Mouse (Mus musculus) forebrain, embryonic 16.5 days (tissue): ENCODE results near the gene Olfr360. TPM values are rescaled to one million over a fixed set of nuclear protein-coding genes. Genes with fewer than 3 reads are reported as not detected.
"Not testable (repeated sequence)": the region's sequence is repeated elsewhere in the genome, so short reads cannot be mapped to it uniquely, and the experiment has no call there.

Experiments
- ATAC-seq: fragments of 200-750 bp; cut with Nextera tagmentation; 2 replicates; pipeline ENCODE4 v1.8.0; 2017; ENCODE audit warnings: mild to moderate bottlenecking, moderate library complexity
- H3K27ac ChIP-seq: fragments of 300-500 bp; sonication (generic); 2 replicates; pipeline ENCODE4 v1.5.1; 2014; ENCODE audit warnings: low read length, control low read depth
- H3K27me3 ChIP-seq: fragments of 300-500 bp; sonication (generic); replicated peaks from 2 replicates; pipeline ENCODE4 v1.6.1; 2014; ENCODE audit warnings: low read length; ENCODE audit not compliant: control insufficient read depth, insufficient read depth
- H3K36me3 ChIP-seq: fragments of 300-500 bp; sonication (generic); 2 replicates; pipeline ENCODE4 v1.6.1; 2014; ENCODE audit not compliant: control insufficient read depth, insufficient read depth
- H3K4me1 ChIP-seq: fragments of 300-500 bp; sonication (generic); replicated peaks from 2 replicates; pipeline ENCODE4 v1.6.1; 2014; ENCODE audit warnings: low read length; ENCODE audit not compliant: control insufficient read depth, insufficient read depth
- H3K4me2 ChIP-seq: fragments of 300-500 bp; sonication (generic); 2 replicates; pipeline ENCODE4 v1.6.1; 2014; ENCODE audit warnings: mild to moderate bottlenecking, low read length, control low read depth
- H3K4me3 ChIP-seq: fragments of 300-500 bp; sonication (generic); replicated peaks from 2 replicates; pipeline ENCODE4 v1.5.1; 2014; ENCODE audit warnings: mild to moderate bottlenecking, low read length, control low read depth
- H3K9ac ChIP-seq: fragments of 300-500 bp; sonication (generic); replicated peaks from 2 replicates; pipeline ENCODE4 v1.6.1; 2014; ENCODE audit warnings: low read depth, low read length, control low read depth
- H3K9me3 ChIP-seq: fragments of 300-500 bp; sonication (generic); 2 replicates; pipeline ENCODE4 v1.6.1; 2016; ENCODE audit warnings: low read length; ENCODE audit not compliant: control insufficient read depth
- WGBS: fragments of 180-500 bp; shearing (Covaris S2); extraction: QIAGEN DNeasy Blood & Tissue Kit; methylation state at CpG from one replicate; pipeline ENCODE4 v1.1.7; 2014; 5-methylcytosine and 5-hydroxymethylcytosine counted together
- polyA plus RNA-seq: library from polyadenylated mRNA; unstranded; fragments of >200 nt; fragmentation: Nextera tagmentation; extraction: Ambion mirVana; gene quantifications from 2 replicates; pipeline ENCODE4 v1.2.1, GENCODE M21; 2015

Gene Olfr360
- not detected in 2 replicates for polyA plus RNA-seq

GRCm38 (mm10) chr2:37065446-37065845 is at the start of gene Olfr360:
Olfr360 (plus strand) TSS chr2:37065746.
- Histone ChIP-seq H3K27ac (no peak within 1 kb of the TSS), H3K27me3 (no peaks in the 10 kb centered on the region), H3K4me2 (no peak within 1 kb of the TSS), H3K4me1 (no peaks in the 10 kb centered on the region), H3K9ac (no peak within 1 kb of the TSS), H3K36me3 (no peaks in the 10 kb centered on the region), H3K4me3 (no peak within 1 kb of the TSS), H3K9me3 (peaks cover 2% of the 10 kb centered on the region; the same call in 1 of the 2 replicates)
- no peak for ATAC-seq

- not testable (repeated sequence) for H3K27ac ChIP-seq, H3K36me3 ChIP-seq, H3K4me3 ChIP-seq, H3K4me2 ChIP-seq, H3K27me3 ChIP-seq, H3K4me1 ChIP-seq, ATAC-seq, H3K9ac ChIP-seq, H3K9me3 ChIP-seq
- WGBS, result 33% methylated on average over 1 of the region's 1 CpGs
These were observed 23.6 kb downstream of the Olfr360 start, which contains the start of gene Olfr361 for GRCm38 (mm10) chr2:37089190-37089589. Olfr361 (minus strand) TSS chr2:37089290.

- H3K27me3 ChIP-seq, result no peaks in the 10 kb centered on the region
- ATAC-seq, result no peak
- H3K36me3 ChIP-seq, result no peaks in the 10 kb centered on the region
- H3K4me2 ChIP-seq, result no peak within 1 kb of the TSS
- no peaks in the 10 kb centered on the region for H3K4me1 ChIP-seq
- H3K9ac ChIP-seq, result no peak within 1 kb of the TSS
- H3K4me3 ChIP-seq, result no peak within 1 kb of the TSS
- 95% methylated on average over 1 of the region's 1 CpGs for WGBS
- H3K27ac ChIP-seq, result no peak within 1 kb of the TSS
- H3K9me3 ChIP-seq, result peaks cover 2% of the 10 kb centered on the region; the same call in 1 of the 2 replicates
These were observed 52.3 kb downstream of the Olfr360 start, which contains the start of gene Olfr362 for GRCm38 (mm10) chr2:37117810-37118209. Olfr362 (minus strand) TSS chr2:37117910.

Other genes with a start within 250 kb of the Olfr360 start
- gene Olfr3, start 248.7 kb upstream of the Olfr360 start, polyA plus RNA-seq, result not detected in 2 replicates
- not detected in 2 replicates for gene Olfr350, start 219.4 kb upstream of the Olfr360 start, polyA plus RNA-seq
- not detected in 2 replicates for gene Olfr351, start 203.1 kb upstream of the Olfr360 start, polyA plus RNA-seq
- gene Olfr352, start 197.3 kb upstream of the Olfr360 start, polyA plus RNA-seq, result not detected in 2 replicates
- gene Olfr353, start 172.8 kb upstream of the Olfr360 start, polyA plus RNA-seq, result not detected in 2 replicates
- not detected in 2 replicates for gene Olfr354, start 160.1 kb upstream of the Olfr360 start, polyA plus RNA-seq
- gene Olfr355, start 136.8 kb upstream of the Olfr360 start, polyA plus RNA-seq, result not detected in 2 replicates
- not detected in 2 replicates for gene Olfr356, start 128.6 kb upstream of the Olfr360 start, polyA plus RNA-seq
- not detected in 2 replicates for gene Olfr357, start 71.9 kb upstream of the Olfr360 start, polyA plus RNA-seq
- not detected in 2 replicates for gene Olfr358, start 56.4 kb upstream of the Olfr360 start, polyA plus RNA-seq
- not detected in 2 replicates for gene Olfr361, start 23.5 kb downstream of the Olfr360 start, polyA plus RNA-seq
- not detected in 2 replicates for gene Olfr362, start 52.2 kb downstream of the Olfr360 start, polyA plus RNA-seq
- gene Olfr364-ps1, start 73.6 kb downstream of the Olfr360 start, polyA plus RNA-seq, result not detected in 2 replicates
- gene Olfr365, start 122.5 kb downstream of the Olfr360 start, polyA plus RNA-seq, result not detected in 2 replicates
- not detected in 2 replicates for gene Olfr366, start 145.8 kb downstream of the Olfr360 start, polyA plus RNA-seq